Mouse (Mus musculus): Measurements from ENCODE around the gene Agbl1. TPM values are rescaled to one million over a fixed set of nuclear protein-coding genes. Genes with fewer than 3 reads are reported as not detected.

The Agbl1 gene
- polyA plus RNA-seq, 1 experiment, result not detected

GRCm38 (mm10) chr7:76921671-76922070, 692.0 kb downstream of the Agbl1 start:
- no peak overlapping the region for H3K4me3 ChIP-seq (ENCODE audit: low read depth, low read length)
- no peaks in the 10 kb centered on the region for H3K9me3 ChIP-seq (replicated peaks; ENCODE audit: control insufficient read depth, insufficient read depth, low read length, poor library complexity, severe bottlenecking)
- H3K4me1 ChIP-seq (ENCODE audit: control insufficient read depth, insufficient read depth, low read length), result no peaks in the 10 kb centered on the region
- H3K9ac ChIP-seq (ENCODE audit: low read depth, poor library complexity, severe bottlenecking), result no peak overlapping the region
- no peaks in the 10 kb centered on the region for H3K36me3 ChIP-seq (ENCODE audit: control insufficient read depth, insufficient read depth, low read length, poor library complexity, severe bottlenecking)
- no peaks in the 10 kb centered on the region for H3K27me3 ChIP-seq (ENCODE audit: control insufficient read depth, insufficient read depth, low read length, poor library complexity, severe bottlenecking)
- no peak overlapping the region for H3K27ac ChIP-seq (ENCODE audit: insufficient read depth, low read length)
- TF ChIP-seq CTCF (IDR thresholded peaks at IDR 0.05; ENCODE audit: low read depth, low read length) (no peak), POLR2A (IDR thresholded peaks at IDR 0.05; ENCODE audit: insufficient read depth, low read length) (no peak), EP300 (IDR thresholded peaks at IDR 0.05; ENCODE audit: insufficient read depth, low read depth, low read length) (no peak)

DNA sequence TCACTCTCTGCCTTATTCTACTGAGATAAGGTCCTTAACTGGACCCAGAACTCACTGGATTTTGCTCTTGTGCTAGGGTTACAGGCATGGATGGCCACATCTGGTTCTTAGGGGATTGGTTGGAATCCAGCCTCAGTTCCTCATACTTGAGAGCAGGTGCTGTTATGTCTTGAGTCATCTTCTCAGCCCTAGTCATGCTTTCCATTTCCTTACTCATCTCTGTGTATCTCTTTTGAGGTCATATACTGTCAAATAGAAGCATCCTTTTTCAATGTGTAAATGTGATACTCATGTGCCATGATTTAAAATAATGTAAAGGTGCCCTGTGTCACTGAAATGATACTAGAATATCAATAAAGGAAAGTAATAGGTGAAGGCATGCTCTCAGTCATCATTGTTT, 705.5 kb downstream of the Agbl1 start:
- Histone ChIP-seq H3K4me1 (ENCODE audit: control insufficient read depth, insufficient read depth, low read length) (no peaks in the 10 kb centered on the region), H3K36me3 (ENCODE audit: control insufficient read depth, insufficient read depth, low read length, poor library complexity, severe bottlenecking) (no peaks in the 10 kb centered on the region), H3K4me3 (ENCODE audit: low read depth, low read length) (no peak overlapping the region), H3K27ac (ENCODE audit: insufficient read depth, low read length) (no peak overlapping the region), H3K27me3 (ENCODE audit: control insufficient read depth, insufficient read depth, low read length, poor library complexity, severe bottlenecking) (no peaks in the 10 kb centered on the region), H3K9ac (ENCODE audit: low read depth, poor library complexity, severe bottlenecking) (no peak overlapping the region), H3K9me3 (replicated peaks; ENCODE audit: control insufficient read depth, insufficient read depth, low read length, poor library complexity, severe bottlenecking) (0 out of 2 replicates have a peak, but pooled peaks cover 2% of the 10 kb centered on the region)
- no peak for TF ChIP-seq POLR2A (IDR thresholded peaks at IDR 0.05; ENCODE audit: insufficient read depth, low read length)
- no peak for TF ChIP-seq CTCF (IDR thresholded peaks at IDR 0.05; ENCODE audit: low read depth, low read length)
- no peak for TF ChIP-seq EP300 (IDR thresholded peaks at IDR 0.05; ENCODE audit: insufficient read depth, low read depth, low read length)

- no peaks in the 10 kb centered on the region for H3K4me1 ChIP-seq (ENCODE audit: control insufficient read depth, insufficient read depth, low read length)
- H3K9ac ChIP-seq (ENCODE audit: low read depth, poor library complexity, severe bottlenecking), result no peak overlapping the region
- H3K36me3 ChIP-seq (ENCODE audit: control insufficient read depth, insufficient read depth, low read length, poor library complexity, severe bottlenecking), result no peaks in the 10 kb centered on the region
- TF ChIP-seq EP300 (IDR thresholded peaks at IDR 0.05; ENCODE audit: insufficient read depth, low read depth, low read length), result no peak
- TF ChIP-seq CTCF (IDR thresholded peaks at IDR 0.05; ENCODE audit: low read depth, low read length), result peak; percentile 41
- no peaks in the 10 kb centered on the region for H3K27me3 ChIP-seq (ENCODE audit: control insufficient read depth, insufficient read depth, low read length, poor library complexity, severe bottlenecking)
- 0 out of 2 replicates have a peak, but pooled peaks cover 2% of the 10 kb centered on the region for H3K9me3 ChIP-seq (replicated peaks; ENCODE audit: control insufficient read depth, insufficient read depth, low read length, poor library complexity, severe bottlenecking)
- H3K27ac ChIP-seq (ENCODE audit: insufficient read depth, low read length), result no peak overlapping the region
- no peak overlapping the region for H3K4me3 ChIP-seq (ENCODE audit: low read depth, low read length)
These were observed 711.8 kb downstream of the Agbl1 start for GRCm38 (mm10) chr7:76941531-76941930.

GRCm38 (mm10) chr7:76971334-76971733, 741.6 kb downstream of the Agbl1 start:
- H3K9me3 ChIP-seq (replicated peaks; ENCODE audit: control insufficient read depth, insufficient read depth, low read length, poor library complexity, severe bottlenecking), result no peaks in the 10 kb centered on the region
- peak; percentile 18 for TF ChIP-seq CTCF (IDR thresholded peaks at IDR 0.05; ENCODE audit: low read depth, low read length)
- TF ChIP-seq EP300 (IDR thresholded peaks at IDR 0.05; ENCODE audit: insufficient read depth, low read depth, low read length), result no peak
- H3K9ac ChIP-seq (ENCODE audit: low read depth, poor library complexity, severe bottlenecking), result no peak overlapping the region
- H3K4me1 ChIP-seq (ENCODE audit: control insufficient read depth, insufficient read depth, low read length), result no peaks in the 10 kb centered on the region
- no peak overlapping the region for H3K27ac ChIP-seq (ENCODE audit: insufficient read depth, low read length)
- H3K27me3 ChIP-seq (ENCODE audit: control insufficient read depth, insufficient read depth, low read length, poor library complexity, severe bottlenecking), result no peaks in the 10 kb centered on the region
- no peaks in the 10 kb centered on the region for H3K36me3 ChIP-seq (ENCODE audit: control insufficient read depth, insufficient read depth, low read length, poor library complexity, severe bottlenecking)
- H3K4me3 ChIP-seq (ENCODE audit: low read depth, low read length), result no peak overlapping the region

- H3K27ac ChIP-seq (ENCODE audit: insufficient read depth, low read length), result no peak overlapping the region
- H3K9ac ChIP-seq (ENCODE audit: low read depth, poor library complexity, severe bottlenecking), result no peak overlapping the region
- no peak for TF ChIP-seq CTCF (IDR thresholded peaks at IDR 0.05; ENCODE audit: low read depth, low read length)
- H3K36me3 ChIP-seq (ENCODE audit: control insufficient read depth, insufficient read depth, low read length, poor library complexity, severe bottlenecking), result no peaks in the 10 kb centered on the region
- no peaks in the 10 kb centered on the region for H3K27me3 ChIP-seq (ENCODE audit: control insufficient read depth, insufficient read depth, low read length, poor library complexity, severe bottlenecking)
- H3K9me3 ChIP-seq (replicated peaks; ENCODE audit: control insufficient read depth, insufficient read depth, low read length, poor library complexity, severe bottlenecking), result no peaks in the 10 kb centered on the region
- H3K4me1 ChIP-seq (ENCODE audit: control insufficient read depth, insufficient read depth, low read length), result no peaks in the 10 kb centered on the region
- H3K4me3 ChIP-seq (ENCODE audit: low read depth, low read length), result no peak overlapping the region
These were observed 779.9 kb downstream of the Agbl1 start for GRCm38 (mm10) chr7:77009571-77009970.

GRCm38 (mm10) chr7:77029019-77029418, 799.3 kb downstream of the Agbl1 start:
- Histone ChIP-seq H3K36me3 (ENCODE audit: control insufficient read depth, insufficient read depth, low read length, poor library complexity, severe bottlenecking) (no peaks in the 10 kb centered on the region), H3K4me3 (ENCODE audit: low read depth, low read length) (no peak overlapping the region), H3K9me3 (replicated peaks; ENCODE audit: control insufficient read depth, insufficient read depth, low read length, poor library complexity, severe bottlenecking) (no peaks in the 10 kb centered on the region), H3K27me3 (ENCODE audit: control insufficient read depth, insufficient read depth, low read length, poor library complexity, severe bottlenecking) (no peaks in the 10 kb centered on the region), H3K9ac (ENCODE audit: low read depth, poor library complexity, severe bottlenecking) (no peak overlapping the region), H3K4me1 (ENCODE audit: control insufficient read depth, insufficient read depth, low read length) (no peaks in the 10 kb centered on the region), H3K27ac (ENCODE audit: insufficient read depth, low read length) (no peak overlapping the region)
- TF ChIP-seq CTCF (IDR thresholded peaks at IDR 0.05; ENCODE audit: low read depth, low read length) (no peak), POLR2A (IDR thresholded peaks at IDR 0.05; ENCODE audit: insufficient read depth, low read length) (no peak), EP300 (IDR thresholded peaks at IDR 0.05; ENCODE audit: insufficient read depth, low read depth, low read length) (no peak)
